Mouse (Mus musculus) kidney, embryonic 14.5 days (tissue): Measurements from ENCODE around the gene Nsmce3. TPM values are rescaled to one million over a fixed set of nuclear protein-coding genes. Genes with fewer than 3 reads are reported as not detected.

Experiments
- ATAC-seq: fragments of 200-750 bp; cut with Nextera tagmentation; 2 replicates; pipeline ENCODE4 v1.8.0; 2017; ENCODE audit warnings: moderate number of reproducible peaks, mild to moderate bottlenecking, moderate TSS enrichment, moderate library complexity; ENCODE audit not compliant: low FRiP score, low TSS enrichment
- H3K27ac ChIP-seq: fragments of 300-500 bp; sonication (generic); 2 replicates; pipeline ENCODE4 v1.5.1; 2014; ENCODE audit warnings: low read depth, mild to moderate bottlenecking, low read length, moderate library complexity, mixed read lengths
- H3K27me3 ChIP-seq: fragments of 300-500 bp; sonication (generic); 2 replicates; pipeline ENCODE4 v1.6.1; 2014; ENCODE audit warnings: mild to moderate bottlenecking, low read length; ENCODE audit not compliant: control insufficient read depth, insufficient read depth
- H3K36me3 ChIP-seq: fragments of 300-500 bp; sonication (generic); 2 replicates; pipeline ENCODE4 v1.6.1; 2014; ENCODE audit warnings: low read length, mixed read lengths; ENCODE audit not compliant: control insufficient read depth, insufficient read depth
- H3K4me1 ChIP-seq: fragments of 300-500 bp; sonication (generic); 2 replicates; pipeline ENCODE4 v1.6.1; 2014; ENCODE audit warnings: low read length, mixed read lengths; ENCODE audit not compliant: control insufficient read depth, insufficient read depth
- H3K4me2 ChIP-seq: fragments of 300-500 bp; sonication (generic); replicated peaks from 2 replicates; pipeline ENCODE4 v1.6.1; 2014; ENCODE audit warnings: low read depth, mild to moderate bottlenecking, low read length
- H3K4me3 ChIP-seq: fragments of 300-500 bp; sonication (generic); 2 replicates; pipeline ENCODE4 v1.5.1; 2014; ENCODE audit warnings: mild to moderate bottlenecking, low read length
- H3K9ac ChIP-seq: fragments of 300-500 bp; sonication (generic); 2 replicates; pipeline ENCODE4 v1.6.1; 2014; ENCODE audit warnings: low read depth, mild to moderate bottlenecking, low read length, moderate library complexity
- H3K9me3 ChIP-seq: fragments of 300-500 bp; sonication (generic); 2 replicates; pipeline ENCODE4 v1.6.1; 2016; ENCODE audit warnings: low read length; ENCODE audit not compliant: control insufficient read depth
- WGBS: fragments of 180-500 bp; shearing (Covaris S2); extraction: QIAGEN DNeasy Blood & Tissue Kit; methylation state at CpG from one replicate; pipeline ENCODE4 v1.1.7; 2014; 5-methylcytosine and 5-hydroxymethylcytosine counted together
- polyA plus RNA-seq: library from polyadenylated mRNA; unstranded; fragments of >200 nt; fragmentation: Nextera tagmentation; extraction: Ambion mirVana; gene quantifications from 2 replicates; pipeline ENCODE4 v1.2.1, GENCODE M21; 2014

The Nsmce3 gene
- polyA plus RNA-seq, 1 experiment from 2014 or later, result 11.2 TPM

GRCm38 (mm10) chr7:64874941-64875340 lies 2.1 kb upstream of the Nsmce3 start:
- Histone ChIP-seq H3K27ac (no peak overlapping the region), H3K9me3 (no peaks in the 10 kb centered on the region), H3K4me3 (no peak overlapping the region), H3K27me3 (no peaks in the 10 kb centered on the region), H3K4me1 (peaks cover 10% of the 10 kb centered on the region), H3K36me3 (no peaks in the 10 kb centered on the region), H3K9ac (no peak overlapping the region), H3K4me2 (no peak overlapping the region)
- ATAC-seq, result no peak
- WGBS, result 81% methylated on average over 4 of the region's 4 CpGs

GRCm38 (mm10) chr7:64873266-64873665 lies 469 bp upstream of the Nsmce3 start:
- Histone ChIP-seq H3K4me2 (peak overlapping the region; percentile 41), H3K27ac (no peak overlapping the region), H3K4me3 (peak overlapping the region; percentile 86), H3K36me3 (no peaks in the 10 kb centered on the region), H3K27me3 (no peaks in the 10 kb centered on the region), H3K9ac (peak overlapping the region; percentile 88; the same call in 1 of the 2 replicates), H3K9me3 (no peaks in the 10 kb centered on the region), H3K4me1 (peaks cover 10% of the 10 kb centered on the region)
- 41% methylated on average over 11 of the region's 11 CpGs for WGBS
- no peak for ATAC-seq

DNA sequence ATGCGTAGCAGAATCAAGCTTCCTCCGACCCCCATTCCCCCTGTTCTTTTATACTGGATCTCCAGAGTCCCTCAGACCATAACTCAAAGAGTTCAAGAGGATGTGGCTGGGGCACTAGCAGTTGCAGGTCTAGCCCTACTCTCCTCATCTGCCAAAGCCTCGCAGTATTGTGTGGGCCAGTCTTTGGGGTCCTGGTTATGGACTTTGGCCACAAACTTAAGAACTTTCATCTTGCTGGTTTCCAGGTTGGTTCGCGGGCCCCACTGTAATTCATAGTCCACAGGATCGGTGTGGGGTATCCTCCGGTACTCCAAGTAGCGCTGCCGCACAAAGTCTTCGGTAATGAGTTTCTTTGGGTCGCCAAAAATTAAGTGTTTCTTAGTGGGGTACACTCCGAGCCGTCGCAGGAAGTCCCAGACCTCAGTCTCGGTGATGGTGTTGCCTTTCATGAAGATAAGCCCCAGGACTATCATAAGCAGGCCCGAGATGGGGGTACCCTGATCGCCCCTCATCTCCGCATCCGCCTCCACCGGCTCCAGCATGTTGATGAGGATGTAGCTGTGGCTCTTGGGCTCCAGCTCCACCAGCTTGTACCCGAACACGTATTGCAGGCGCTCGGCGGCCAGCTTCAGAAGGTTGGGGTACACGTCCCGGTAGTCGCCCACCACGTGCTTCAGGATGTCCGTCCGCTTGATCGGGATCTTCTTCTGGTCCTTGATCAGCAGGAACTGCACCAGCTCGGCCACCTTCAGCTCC lies 632 bp downstream of the Nsmce3 start:
- Histone ChIP-seq H3K36me3 (no peaks in the 10 kb centered on the region), H3K9me3 (no peaks in the 10 kb centered on the region), H3K4me3 (peak overlapping the region; percentile 86), H3K4me1 (peaks cover 10% of the 10 kb centered on the region), H3K27ac (peak overlapping the region; percentile 84), H3K27me3 (no peaks in the 10 kb centered on the region), H3K4me2 (peak overlapping the region; percentile 85), H3K9ac (peak overlapping the region; percentile 88)
- WGBS, result 1% methylated on average over 33 of the region's 33 CpGs
- ATAC-seq, result peak; percentile 73

DNA sequence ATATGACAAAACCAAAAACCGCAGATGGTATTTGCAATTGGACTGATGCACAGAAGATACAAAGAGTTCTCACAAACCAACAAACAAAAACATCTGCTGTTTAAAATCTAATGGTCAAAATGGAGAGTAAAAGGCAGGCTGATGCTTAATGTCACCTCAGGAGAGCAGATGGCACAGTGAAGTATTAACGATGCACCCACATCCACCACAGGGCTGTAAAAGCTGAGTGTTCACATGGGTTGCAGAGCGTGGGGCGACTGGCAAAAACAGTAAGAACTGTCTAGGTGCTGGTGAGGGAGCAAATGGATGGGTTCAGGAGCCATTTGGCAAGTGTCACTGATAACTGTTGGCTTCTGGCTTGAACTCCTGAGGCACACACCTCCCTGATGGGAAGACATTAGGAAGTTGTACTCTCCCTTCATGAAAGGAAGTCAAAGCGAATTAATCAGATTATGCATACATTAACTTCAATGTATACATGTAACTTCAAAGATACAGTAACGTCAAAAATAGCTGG lies 3.2 kb downstream of the Nsmce3 start:
- no peaks in the 10 kb centered on the region for H3K9me3 ChIP-seq
- no peak overlapping the region for H3K27ac ChIP-seq
- no peak for ATAC-seq
- 61% methylated on average over 6 of the region's 6 CpGs for WGBS
- no peak overlapping the region for H3K9ac ChIP-seq
- H3K4me1 ChIP-seq, result peaks cover 10% of the 10 kb centered on the region
- H3K4me3 ChIP-seq, result no peak overlapping the region
- no peak overlapping the region for H3K4me2 ChIP-seq
- H3K27me3 ChIP-seq, result no peaks in the 10 kb centered on the region
- no peaks in the 10 kb centered on the region for H3K36me3 ChIP-seq

GRCm38 (mm10) chr7:64863538-64863937 lies 9.3 kb downstream of the Nsmce3 start:
- H3K27ac ChIP-seq, result no peak overlapping the region
- H3K9ac ChIP-seq, result no peak overlapping the region
- 82% methylated on average over 3 of the region's 3 CpGs for WGBS
- H3K9me3 ChIP-seq, result no peaks in the 10 kb centered on the region
- no peak overlapping the region for H3K4me3 ChIP-seq
- no peaks in the 10 kb centered on the region for H3K4me1 ChIP-seq
- H3K27me3 ChIP-seq, result no peaks in the 10 kb centered on the region
- H3K4me2 ChIP-seq, result no peak overlapping the region
- ATAC-seq, result no peak
- no peaks in the 10 kb centered on the region for H3K36me3 ChIP-seq

GRCm38 (mm10) chr7:64862978-64863377 lies 9.8 kb downstream of the Nsmce3 start:
- no peak overlapping the region for H3K4me2 ChIP-seq
- 89% methylated on average over 3 of the region's 3 CpGs for WGBS
- H3K9ac ChIP-seq, result no peak overlapping the region
- no peaks in the 10 kb centered on the region for H3K4me1 ChIP-seq
- H3K9me3 ChIP-seq, result no peaks in the 10 kb centered on the region
- no peak overlapping the region for H3K27ac ChIP-seq
- ATAC-seq, result no peak
- no peaks in the 10 kb centered on the region for H3K27me3 ChIP-seq
- no peaks in the 10 kb centered on the region for H3K36me3 ChIP-seq
- H3K4me3 ChIP-seq, result no peak overlapping the region

GRCm38 (mm10) chr7:64856526-64857082 lies 16.2 kb downstream of the Nsmce3 start:
- H3K4me3 ChIP-seq, result no peak overlapping the region
- H3K4me2 ChIP-seq, result no peak overlapping the region
- no peaks in the 10 kb centered on the region for H3K4me1 ChIP-seq
- WGBS, result 79% methylated on average over 12 of the region's 12 CpGs
- H3K9ac ChIP-seq, result no peak overlapping the region
- no peaks in the 10 kb centered on the region for H3K36me3 ChIP-seq
- no peak for ATAC-seq
- H3K27ac ChIP-seq, result no peak overlapping the region
- no peaks in the 10 kb centered on the region for H3K9me3 ChIP-seq
- no peaks in the 10 kb centered on the region for H3K27me3 ChIP-seq

- no peaks in the 10 kb centered on the region for H3K9me3 ChIP-seq
- no peak overlapping the region for H3K27ac ChIP-seq
- WGBS, result 66% methylated on average over 15 of the region's 15 CpGs
- H3K4me1 ChIP-seq, result no peaks in the 10 kb centered on the region
- ATAC-seq, result no peak
- H3K4me2 ChIP-seq, result no peak overlapping the region
- H3K27me3 ChIP-seq, result no peaks in the 10 kb centered on the region
- H3K4me3 ChIP-seq, result no peak overlapping the region
- H3K36me3 ChIP-seq, result no peaks in the 10 kb centered on the region
- H3K9ac ChIP-seq, result no peak overlapping the region
These were observed 16.8 kb downstream of the Nsmce3 start for GRCm38 (mm10) chr7:64855976-64856375.

DNA sequence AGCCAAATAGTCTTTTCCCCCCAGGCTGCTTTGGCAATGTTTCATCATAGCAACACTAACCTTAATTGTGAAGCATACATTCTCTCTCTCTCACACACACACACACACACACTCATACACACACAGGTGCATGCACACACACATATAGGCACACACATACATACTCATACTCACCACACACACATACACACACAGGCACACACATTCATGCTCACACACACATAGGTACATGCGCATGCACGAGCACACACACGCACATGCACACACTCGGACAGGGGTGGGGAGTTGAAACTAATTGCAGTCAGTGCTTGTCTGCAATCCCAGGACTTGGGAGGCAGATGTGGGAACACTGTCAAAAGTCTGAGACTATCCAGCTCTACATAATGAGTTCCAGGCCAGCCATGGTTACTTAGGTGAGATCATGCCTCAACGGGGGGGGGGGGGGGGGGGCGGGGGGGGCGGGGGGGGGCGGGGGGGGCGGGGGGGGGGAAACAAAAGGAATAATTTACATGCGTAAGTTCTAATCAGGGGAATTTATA lies 17.3 kb downstream of the Nsmce3 start:
- no peaks in the 10 kb centered on the region for H3K4me1 ChIP-seq
- H3K9ac ChIP-seq, result no peak overlapping the region
- no peak for ATAC-seq
- H3K4me2 ChIP-seq, result no peak overlapping the region
- 98% methylated on average over 5 of the region's 10 CpGs for whole genome bisulfite sequencing
- H3K27me3 ChIP-seq, result no peaks in the 10 kb centered on the region
- no peaks in the 10 kb centered on the region for H3K36me3 ChIP-seq
- H3K4me3 ChIP-seq, result no peak overlapping the region
- H3K9me3 ChIP-seq, result no peaks in the 10 kb centered on the region
- H3K27ac ChIP-seq, result no peak overlapping the region
